Mouse (Mus musculus): ENCODE data around the gene Hsd17b1. TPM values are rescaled to one million over a fixed set of nuclear protein-coding genes. Genes with fewer than 3 reads are reported as not detected.
A peak's percentile ranks its signal among the peaks of the same experiment; 100 is the strongest.

Gene Hsd17b1
- total and polyA plus RNA-seq, 2 experiments from 2014 or later, result 0.27 TPM; not detected in 1

DNA sequence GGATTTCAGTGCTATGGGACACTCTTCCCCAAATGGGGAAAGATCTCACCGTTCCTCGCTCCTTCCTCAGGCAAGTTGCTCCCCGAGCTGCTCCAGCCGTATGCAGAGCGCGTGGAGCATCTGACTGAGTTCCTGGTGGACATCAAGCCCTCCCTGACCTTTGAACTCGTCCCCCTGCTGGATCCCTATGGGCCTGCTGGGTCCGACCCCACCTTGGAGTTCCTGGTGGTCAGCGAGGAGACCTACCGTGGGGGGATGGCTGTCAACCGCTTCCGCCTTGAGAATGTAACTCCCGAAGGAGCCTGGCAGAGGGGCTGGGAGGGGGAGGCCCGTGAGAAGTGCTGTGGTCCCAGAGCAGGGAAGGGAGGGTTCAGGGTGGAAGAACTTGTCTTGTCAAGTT lies 6.0 kb downstream of the Hsd17b1 start:
- ATAC-seq (ENCODE audit: low FRiP score) (no peak), DNase-seq (ENCODE audit: low spot score) (no peak)
- H3K27ac ChIP-seq (ENCODE audit: low read depth, low read length), result no peak overlapping the region
- H3K4me3 ChIP-seq (ENCODE audit: low read depth, low read length), result no peak overlapping the region
- H3K36me3 ChIP-seq (ENCODE audit: insufficient read depth, low read length), result peaks cover 13% of the 10 kb centered on the region
- H3K9ac ChIP-seq (replicated peaks; ENCODE audit: low read length, poor library complexity, severe bottlenecking), result no peak overlapping the region
- peaks cover 12% of the 10 kb centered on the region for H3K27me3 ChIP-seq (ENCODE audit: insufficient read depth, low read length)
- 83% methylated on average over 14 of the region's 14 CpGs for WGBS
- H3K9me3 ChIP-seq (ENCODE audit: low read length), result no peaks in the 10 kb centered on the region
- no peak overlapping the region for H3K4me2 ChIP-seq (ENCODE audit: low read depth, low read length, poor library complexity, severe bottlenecking)
- H3K4me1 ChIP-seq (ENCODE audit: insufficient read depth, low read length), result peaks cover 20% of the 10 kb centered on the region
- TF ChIP-seq CTCF (IDR thresholded peaks at IDR 0.05), result no peak

DNA sequence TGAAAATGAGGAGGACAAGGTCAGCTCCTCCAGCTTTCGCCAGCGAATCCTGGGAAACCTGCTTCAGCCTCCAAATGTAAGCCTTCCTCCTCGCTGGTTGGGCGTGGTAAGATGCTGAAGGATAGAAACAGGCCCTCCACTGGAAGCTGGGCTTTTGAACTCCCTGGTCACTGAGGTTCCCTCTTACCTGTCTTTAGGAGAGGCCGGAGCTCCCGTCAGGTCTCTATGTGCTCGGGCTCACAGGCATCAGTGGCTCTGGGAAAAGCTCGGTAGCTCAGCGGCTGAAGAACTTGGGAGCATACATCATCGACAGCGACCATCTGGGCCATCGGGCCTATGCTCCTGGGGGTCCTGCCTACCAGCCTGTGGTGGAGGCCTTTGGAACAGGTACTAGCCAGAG lies 6.6 kb downstream of the Hsd17b1 start:
- Histone ChIP-seq H3K9me3 (ENCODE audit: low read length) (no peaks in the 10 kb centered on the region), H3K4me1 (ENCODE audit: insufficient read depth, low read length) (peaks cover 20% of the 10 kb centered on the region), H3K4me3 (ENCODE audit: low read depth, low read length) (no peak overlapping the region), H3K9ac (replicated peaks; ENCODE audit: low read length, poor library complexity, severe bottlenecking) (no peak overlapping the region), H3K27me3 (ENCODE audit: insufficient read depth, low read length) (peaks cover 7% of the 10 kb centered on the region; the same call in 1 of the 2 replicates), H3K36me3 (ENCODE audit: insufficient read depth, low read length) (peaks cover 19% of the 10 kb centered on the region), H3K4me2 (ENCODE audit: low read depth, low read length, poor library complexity, severe bottlenecking) (no peak overlapping the region), H3K27ac (ENCODE audit: low read depth, low read length) (no peak overlapping the region)
- no peak for TF ChIP-seq CTCF (IDR thresholded peaks at IDR 0.05)
- WGBS, result 96% methylated on average over 12 of the region's 12 CpGs
- no peak for ATAC-seq (ENCODE audit: low FRiP score)
- no peak for DNase-seq (ENCODE audit: low spot score)

DNA sequence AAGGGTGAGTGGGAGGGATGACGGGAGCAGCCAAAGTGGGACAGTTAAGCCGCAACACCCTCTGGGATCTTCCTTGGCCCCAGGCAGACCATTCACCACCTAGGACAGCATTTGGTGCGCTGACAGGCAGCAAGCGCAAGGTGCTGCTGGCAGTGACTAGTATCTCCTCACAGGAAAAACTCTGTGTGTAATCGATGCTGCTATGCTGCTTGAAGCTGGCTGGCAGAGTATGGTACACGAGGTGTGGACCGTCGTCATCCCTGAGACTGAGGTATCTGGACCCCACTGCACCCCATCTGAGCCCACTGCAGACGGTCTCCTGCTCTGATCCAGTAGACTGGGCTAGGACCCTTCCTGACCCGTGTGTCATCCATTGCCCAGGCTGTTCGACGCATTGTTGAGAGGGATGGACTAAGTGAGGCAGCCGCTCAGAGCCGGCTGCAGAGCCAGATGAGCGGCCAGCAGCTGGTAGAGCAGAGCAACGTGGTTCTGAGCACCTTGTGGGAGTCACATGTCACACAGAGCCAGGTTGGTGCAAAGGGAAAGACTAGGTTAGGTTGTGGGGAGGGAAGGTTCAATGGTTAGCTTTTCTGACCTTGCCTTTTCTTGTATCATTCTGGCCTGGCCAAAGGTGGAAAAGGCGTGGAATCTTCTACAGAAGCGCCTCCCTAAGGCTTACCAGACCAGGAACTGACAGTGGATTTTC lies 7.6 kb downstream of the Hsd17b1 start:
- ATAC-seq (ENCODE audit: low FRiP score), result no peak
- no peak overlapping the region for H3K4me2 ChIP-seq (ENCODE audit: low read depth, low read length, poor library complexity, severe bottlenecking)
- H3K4me3 ChIP-seq (ENCODE audit: low read depth, low read length), result no peak overlapping the region
- H3K27me3 ChIP-seq (ENCODE audit: insufficient read depth, low read length), result peaks cover 2% of the 10 kb centered on the region; the same call in 1 of the 2 replicates
- no peaks in the 10 kb centered on the region for H3K9me3 ChIP-seq (ENCODE audit: low read length)
- H3K36me3 ChIP-seq (ENCODE audit: insufficient read depth, low read length), result peaks cover 28% of the 10 kb centered on the region
- 93% methylated on average over 18 of the region's 18 CpGs for WGBS
- DNase-seq (ENCODE audit: low spot score), result no peak
- 0 out of 2 replicates have a peak overlapping the region, but pooled peaks have one; percentile 30 for H3K9ac ChIP-seq (replicated peaks; ENCODE audit: low read length, poor library complexity, severe bottlenecking)
- 0 out of 2 replicates have a peak overlapping the region, but pooled peaks have one; percentile 81 for H3K27ac ChIP-seq (ENCODE audit: low read depth, low read length)
- peaks cover 20% of the 10 kb centered on the region for H3K4me1 ChIP-seq (ENCODE audit: insufficient read depth, low read length)
- TF ChIP-seq CTCF (IDR thresholded peaks at IDR 0.05), result no peak

DNA sequence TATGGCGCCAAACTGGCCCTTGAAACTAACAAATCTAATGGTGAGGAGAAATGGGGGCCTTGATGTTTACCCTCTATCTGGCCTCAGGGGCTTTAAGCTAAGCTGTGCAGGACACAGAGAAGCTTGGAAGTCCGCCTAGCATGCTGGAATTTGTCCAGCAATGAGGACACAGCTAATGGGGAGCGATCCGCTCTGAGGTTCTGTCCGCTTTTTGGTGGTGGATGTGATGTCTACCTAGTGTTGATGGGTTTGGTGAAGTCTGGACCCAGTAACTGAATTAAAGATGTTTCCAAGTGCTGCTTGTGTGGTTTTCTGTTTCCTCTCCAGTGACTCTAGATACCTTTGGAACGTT lies 8.1 kb downstream of the Hsd17b1 start:
- Histone ChIP-seq H3K4me2 (ENCODE audit: low read depth, low read length, poor library complexity, severe bottlenecking) (peak overlapping the region; percentile 88), H3K27me3 (ENCODE audit: insufficient read depth, low read length) (no peaks in the 10 kb centered on the region), H3K9ac (replicated peaks; ENCODE audit: low read length, poor library complexity, severe bottlenecking) (peak overlapping the region; percentile 30; the same call in 1 of the 2 replicates), H3K9me3 (ENCODE audit: low read length) (no peaks in the 10 kb centered on the region), H3K4me1 (ENCODE audit: insufficient read depth, low read length) (peaks cover 20% of the 10 kb centered on the region), H3K36me3 (ENCODE audit: insufficient read depth, low read length) (peaks cover 33% of the 10 kb centered on the region), H3K27ac (ENCODE audit: low read depth, low read length) (peak overlapping the region; percentile 81), H3K4me3 (ENCODE audit: low read depth, low read length) (peak overlapping the region; percentile 81; the same call in 1 of the 2 replicates)
- no peak for ATAC-seq (ENCODE audit: low FRiP score)
- DNase-seq (ENCODE audit: low spot score), result no peak
- WGBS, result 84% methylated on average over 6 of the region's 6 CpGs
- no peak for TF ChIP-seq CTCF (IDR thresholded peaks at IDR 0.05)

DNA sequence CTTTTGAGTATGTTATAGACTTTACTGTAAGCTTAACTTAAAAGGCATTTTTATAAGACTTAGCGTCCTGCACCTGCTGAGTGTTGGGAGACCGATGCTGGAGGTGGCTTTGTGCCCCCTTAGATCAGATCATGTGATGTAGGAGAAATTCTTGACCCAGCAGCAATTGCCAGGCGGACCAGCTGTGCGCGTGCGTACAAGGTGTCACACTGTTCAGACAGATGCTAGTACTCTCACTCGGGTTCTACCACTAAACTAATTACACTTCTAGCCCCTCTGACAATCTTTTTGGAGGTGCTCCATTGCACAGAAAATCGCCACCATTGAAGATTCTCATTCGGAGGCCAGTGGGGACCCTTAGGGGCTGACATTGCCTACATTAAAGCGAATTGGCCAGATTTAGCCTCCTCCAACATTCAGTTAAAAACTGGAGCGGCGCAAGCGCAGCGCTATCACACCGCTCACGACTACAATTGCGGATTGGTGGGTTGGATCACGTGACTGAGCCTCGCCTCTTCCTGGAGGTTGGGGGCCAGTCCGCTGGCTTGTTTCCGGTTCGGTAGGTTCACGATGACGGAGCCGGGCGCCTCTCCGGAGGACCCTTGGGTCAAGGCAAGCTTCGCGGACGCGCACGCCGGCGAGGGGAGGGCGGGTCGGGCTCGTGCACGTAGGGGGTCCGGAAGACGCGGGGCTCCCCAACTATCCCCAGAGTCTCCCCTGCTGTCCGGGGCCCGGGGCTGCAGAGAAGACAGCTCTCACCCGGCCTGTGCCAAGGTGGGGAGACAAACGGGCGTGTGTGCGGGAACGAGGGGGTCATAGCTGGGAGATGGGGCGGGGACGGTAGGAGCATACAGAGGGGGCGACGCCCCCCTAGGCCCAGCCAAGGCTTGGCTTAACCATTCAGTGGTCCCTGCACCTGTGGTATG lies 8.8 kb downstream of the Hsd17b1 start, which contains the start of gene Mlx:
Gene Mlx, plus strand, starts transcription at position 522 of the 926 bp plus-strand sequence.
- H3K4me1 ChIP-seq (ENCODE audit: insufficient read depth, low read length), result peaks cover 20% of the 10 kb centered on the region
- H3K9me3 ChIP-seq (ENCODE audit: low read length), result no peaks in the 10 kb centered on the region
- peak within 1 kb of the TSS; percentile 81 for H3K4me3 ChIP-seq (ENCODE audit: low read depth, low read length)
- H3K36me3 ChIP-seq (ENCODE audit: insufficient read depth, low read length), result peaks cover 40% of the 10 kb centered on the region
- peak within 1 kb of the TSS; percentile 88 for H3K4me2 ChIP-seq (ENCODE audit: low read depth, low read length, poor library complexity, severe bottlenecking)
- H3K27ac ChIP-seq (ENCODE audit: low read depth, low read length), result peak within 1 kb of the TSS; percentile 81
- H3K9ac ChIP-seq (replicated peaks; ENCODE audit: low read length, poor library complexity, severe bottlenecking), result peak within 1 kb of the TSS; percentile 91
- no peaks in the 10 kb centered on the region for H3K27me3 ChIP-seq (ENCODE audit: insufficient read depth, low read length)
- peak; percentile 90 for ATAC-seq (ENCODE audit: low FRiP score)
- WGBS, result 1% methylated on average over 50 of the region's 52 CpGs
- TF ChIP-seq CTCF (IDR thresholded peaks at IDR 0.05), result no peak
- DNase-seq (ENCODE audit: low spot score), result peak; percentile 97

All from midbrain, postnatal 0 days (tissue).